Mouse (Mus musculus): Measurements from ENCODE around the gene 2610507B11Rik.

- TF ChIP-seq CTCF (IDR thresholded peaks at IDR 0.05; ENCODE audit: low read depth) (no peak; the same call in 1 of the 2 replicates), EP300 (IDR thresholded peaks at IDR 0.05; ENCODE audit: low read depth) (no peak)
These were observed 66.3 kb downstream of the 2610507B11Rik start, which contains the start of gene Pigs for GRCm38 (mm10) chr11:78327634-78328511.
